Mouse (Mus musculus): Measurements from ENCODE around the gene Aqp3.

DNA sequence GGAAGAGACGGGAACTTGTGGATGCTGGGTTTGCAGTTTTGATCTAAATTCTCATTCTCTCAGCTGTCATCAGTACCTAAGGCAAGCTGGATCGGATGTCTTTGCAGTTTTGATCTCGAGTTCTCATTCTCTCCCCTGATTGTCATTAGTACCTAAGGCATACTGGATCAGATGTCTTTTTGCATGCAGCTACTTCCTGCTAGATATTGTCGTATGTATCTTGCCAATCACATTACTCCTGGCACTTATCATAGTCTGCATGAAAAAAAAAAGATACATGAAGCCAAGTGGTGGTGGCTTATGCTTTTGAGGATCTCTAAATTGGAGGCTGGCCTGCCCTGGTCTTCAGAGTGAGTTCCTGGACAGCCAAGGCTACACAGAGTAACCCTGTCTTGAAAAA lies 13.2 kb downstream of the Aqp3 start:
- TF ChIP-seq TAL1 (IDR thresholded peaks at IDR 0.05; ENCODE audit: low read length) (no peak), GATA1 (IDR thresholded peaks at IDR 0.05; ENCODE audit: low read length) (no peak)
